Mouse (Mus musculus) small intestine, adult 2 months (tissue): Measurements from ENCODE around the gene Nop9. TPM values are rescaled to one million over a fixed set of nuclear protein-coding genes. Genes with fewer than 3 reads are reported as not detected.

Experiments used
- H3K27ac ChIP-seq: fragments of 200-500 bp; 2 replicates; pipeline ENCODE4 v1.5.1; 2012; ENCODE audit warnings: low read depth, low read length, control low read depth, inconsistent platforms; ENCODE audit not compliant: insufficient read depth
- H3K27me3 ChIP-seq: fragments of 200-500 bp; 2 replicates; pipeline ENCODE4 v1.6.1; 2012; ENCODE audit warnings: mild to moderate bottlenecking, moderate library complexity, low read length, inconsistent platforms; ENCODE audit not compliant: control insufficient read depth, insufficient read depth
- H3K36me3 ChIP-seq: fragments of 200-500 bp; 2 replicates; pipeline ENCODE4 v1.6.1; 2012; ENCODE audit warnings: mild to moderate bottlenecking, low read length, control low read depth, inconsistent platforms; ENCODE audit not compliant: control insufficient read depth, insufficient read depth
- H3K4me1 ChIP-seq: fragments of 200-500 bp; 2 replicates; pipeline ENCODE4 v1.6.1; 2012; ENCODE audit warnings: low read length, inconsistent platforms, mixed read lengths; ENCODE audit not compliant: control insufficient read depth, insufficient read depth, insufficient read length
- H3K4me3 ChIP-seq: fragments of 200-500 bp; 2 replicates; pipeline ENCODE4 v1.5.1; 2012; ENCODE audit warnings: low read depth, mild to moderate bottlenecking, control low read depth, inconsistent platforms, low read length, moderate library complexity
- CTCF ChIP-seq: fragments of 200-500 bp; IDR thresholded peaks from 2 replicates; pipeline ENCODE4 v1.5.1; 2012; ENCODE audit warnings: low read depth, mild to moderate bottlenecking, control low read depth, inconsistent platforms, low read length, moderate library complexity, mixed read lengths; ENCODE audit not compliant: insufficient replicate concordance, insufficient read length; ENCODE audit errors: extremely low read depth
- POLR2A ChIP-seq: fragments of 200-500 bp; IDR thresholded peaks from 2 replicates; pipeline ENCODE4 v1.6.1; 2012; ENCODE audit warnings: low read depth, mild to moderate bottlenecking, control low read depth, inconsistent platforms, low read length, moderate library complexity
- WGBS: fragments of 180-500 bp; shearing (Covaris S2); methylation state at CpG from one replicate; pipeline ENCODE4 v1.1.7; 2018; 5-methylcytosine and 5-hydroxymethylcytosine counted together
- polyA plus RNA-seq: library from polyadenylated mRNA; depleted of rRNA; stranded (reverse); fragments of >200 nt; gene quantifications from 2 replicates; pipeline ENCODE4 v1.2.3, GENCODE M21; 2012

Nop9 gene
- polyA plus RNA-seq, 1 experiment, result 8.0 TPM

- H3K27ac ChIP-seq, result no peak overlapping the region
- TF ChIP-seq CTCF, result no peak
- TF ChIP-seq POLR2A, result no peak
- H3K4me1 ChIP-seq, result peaks cover 19% of the 10 kb centered on the region; the same call in 1 of the 2 replicates
- 90% methylated on average over 7 of the region's 7 CpGs for WGBS
- H3K27me3 ChIP-seq, result no peaks in the 10 kb centered on the region
- no peaks in the 10 kb centered on the region for H3K36me3 ChIP-seq
- no peak overlapping the region for H3K4me3 ChIP-seq
Observed at GRCm38 (mm10) chr14:55730116-55730515, 15.4 kb upstream of the Nop9 start.

- 88% methylated on average over 7 of the region's 7 CpGs for WGBS
- Histone ChIP-seq H3K36me3 (no peaks in the 10 kb centered on the region), H3K4me1 (peaks cover 20% of the 10 kb centered on the region; the same call in 1 of the 2 replicates), H3K27ac (no peak overlapping the region), H3K4me3 (no peak overlapping the region), H3K27me3 (no peaks in the 10 kb centered on the region)
- TF ChIP-seq CTCF (no peak), POLR2A (no peak)
Observed at GRCm38 (mm10) chr14:55730531-55731032, 14.9 kb upstream of the Nop9 start.

GRCm38 (mm10) chr14:55733889-55734288 is 11.6 kb upstream of the Nop9 start:
- H3K4me1 ChIP-seq, result peaks cover 32% of the 10 kb centered on the region; the same call in 1 of the 2 replicates
- peaks cover 6% of the 10 kb centered on the region for H3K36me3 ChIP-seq
- no peak overlapping the region for H3K4me3 ChIP-seq
- WGBS, result 58% methylated on average over 10 of the region's 10 CpGs
- no peak overlapping the region for H3K27ac ChIP-seq
- no peak for TF ChIP-seq CTCF
- no peak for TF ChIP-seq POLR2A
- H3K27me3 ChIP-seq, result no peaks in the 10 kb centered on the region

GRCm38 (mm10) chr14:55734869-55735268 is 10.6 kb upstream of the Nop9 start:
- H3K4me1 ChIP-seq, result peaks cover 32% of the 10 kb centered on the region; the same call in 1 of the 2 replicates
- H3K27ac ChIP-seq, result 0 out of 2 replicates have a peak overlapping the region, but pooled peaks have one; percentile 23
- TF ChIP-seq CTCF, result no peak
- no peak for TF ChIP-seq POLR2A
- WGBS, result 38% methylated on average over 7 of the region's 7 CpGs
- H3K27me3 ChIP-seq, result no peaks in the 10 kb centered on the region
- H3K36me3 ChIP-seq, result peaks cover 16% of the 10 kb centered on the region
- H3K4me3 ChIP-seq, result no peak overlapping the region

GRCm38 (mm10) chr14:55735334-55735733 is 10.2 kb upstream of the Nop9 start:
- WGBS, result 22% methylated on average over 3 of the region's 3 CpGs
- no peak overlapping the region for H3K4me3 ChIP-seq
- TF ChIP-seq POLR2A (no peak), CTCF (no peak)
- H3K4me1 ChIP-seq, result peaks cover 32% of the 10 kb centered on the region; the same call in 1 of the 2 replicates
- peaks cover 21% of the 10 kb centered on the region for H3K36me3 ChIP-seq
- H3K27me3 ChIP-seq, result no peaks in the 10 kb centered on the region
- peak overlapping the region; percentile 52; the same call in 1 of the 2 replicates for H3K27ac ChIP-seq

GRCm38 (mm10) chr14:55735758-55736157 is 9.7 kb upstream of the Nop9 start:
- no peaks in the 10 kb centered on the region for H3K27me3 ChIP-seq
- WGBS, result 18% methylated on average over 4 of the region's 4 CpGs
- peaks cover 32% of the 10 kb centered on the region; the same call in 1 of the 2 replicates for H3K4me1 ChIP-seq
- H3K36me3 ChIP-seq, result peaks cover 24% of the 10 kb centered on the region
- peak overlapping the region; percentile 52; the same call in 1 of the 2 replicates for H3K27ac ChIP-seq
- H3K4me3 ChIP-seq, result no peak overlapping the region
- TF ChIP-seq CTCF (no peak), POLR2A (no peak)

- Histone ChIP-seq H3K4me3 (no peak overlapping the region), H3K4me1 (peaks cover 32% of the 10 kb centered on the region; the same call in 1 of the 2 replicates), H3K27me3 (no peaks in the 10 kb centered on the region), H3K27ac (no peak overlapping the region), H3K36me3 (peaks cover 31% of the 10 kb centered on the region)
- 38% methylated on average over 9 of the region's 9 CpGs for WGBS
- TF ChIP-seq CTCF, result no peak
- no peak for TF ChIP-seq POLR2A
Observed at GRCm38 (mm10) chr14:55737086-55737687, 8.3 kb upstream of the Nop9 start.
